Comparison of ENCODE assay signal across 8 mouse cellular contexts in genomic region chr7:127936216-127936884, GRCm38 (mm10). TPM values are rescaled to one million over a fixed set of nuclear protein-coding genes. Genes with fewer than 3 reads are reported as not detected.
A peak's percentile ranks its signal among the peaks of the same experiment; 100 is the strongest.
DNase-seq lines count a peak whose midpoint lies in the region; ATAC-seq and TF ChIP-seq lines count a peak whose summit lies in the region.

No protein-coding gene starts in this region.

- 58% methylated on average over 18 of the region's 18 CpGs for WGBS in embryonic facial prominence, embryonic 12.5 days
- WGBS in hindbrain, postnatal 0 days: 53% methylated on average over 18 of the region's 18 CpGs

- H3K79me2 ChIP-seq in myocyte (ENCODE audit: control insufficient read depth, insufficient read depth): no peaks in the 10 kb centered on the region

- H3K36me3 ChIP-seq in embryonic facial prominence, embryonic 12.5 days: no peaks in the 10 kb centered on the region
- no peaks in the 10 kb centered on the region for H3K36me3 ChIP-seq in hindbrain, postnatal 0 days (ENCODE audit: insufficient read depth, low read length)
- H3K36me3 ChIP-seq in myocyte (ENCODE audit: control insufficient read depth, insufficient read depth): no peaks in the 10 kb centered on the region

- peak overlapping the region; percentile 95 for H3K27ac ChIP-seq in layer of hippocampus, adult 2 months
- H3K27ac ChIP-seq in embryonic facial prominence, embryonic 12.5 days: no peak overlapping the region
- peak overlapping the region; percentile 84 for H3K27ac ChIP-seq in hindbrain, postnatal 0 days

- H3ac ChIP-seq in myocyte (ENCODE audit: control insufficient read depth, insufficient read length): peak overlapping the region; percentile 53

- no peaks in the 10 kb centered on the region for H3K9me3 ChIP-seq in embryonic facial prominence, embryonic 12.5 days
- H3K9me3 ChIP-seq in hindbrain, postnatal 0 days (ENCODE audit: low read length): no peaks in the 10 kb centered on the region

- peaks cover 34% of the 10 kb centered on the region for H3K4me1 ChIP-seq in embryonic facial prominence, embryonic 12.5 days
- no peaks in the 10 kb centered on the region for H3K4me1 ChIP-seq in hindbrain, postnatal 0 days (ENCODE audit: insufficient read depth, low read length)

- H3K9ac ChIP-seq in embryonic facial prominence, embryonic 12.5 days: peak overlapping the region; percentile 73
- H3K9ac ChIP-seq in hindbrain, postnatal 0 days (replicated peaks; ENCODE audit: low read length): peak overlapping the region; percentile 81

- DNase-seq in layer of hippocampus, adult 2 months (ENCODE audit: low spot score in 2 of 2): no peak
- DNase-seq in layer of hippocampus, adult 9-11 months: no peak
- no peak for DNase-seq in hindbrain, postnatal 0 days (ENCODE audit: low spot score)
- no peak for DNase-seq in kidney, postnatal 14 days

- ATAC-seq in embryonic facial prominence, embryonic 12.5 days (ENCODE audit: insufficient number of reproducible peaks, insufficient read depth, low FRiP score, low TSS enrichment): no peak
- ATAC-seq in hindbrain, postnatal 0 days: peak; percentile 18; the same call in 1 of the 2 replicates
- ATAC-seq in erythroid progenitor cell, adult 5-6 weeks (replicated peaks; ENCODE audit: low FRiP score, poor library complexity, severe bottlenecking): no peak
- ATAC-seq in granulocyte monocyte progenitor cell, adult 5-6 weeks (replicated peaks; ENCODE audit: poor library complexity, severe bottlenecking): no peak

- no peak for TF ChIP-seq POLR2A in myocyte (IDR thresholded peaks at IDR 0.05; ENCODE audit: insufficient read length, low read depth)

- peak overlapping the region; percentile 81 for H3K4me3 ChIP-seq in layer of hippocampus, adult 2 months
- H3K4me3 ChIP-seq in embryonic facial prominence, embryonic 12.5 days: peak overlapping the region; percentile 65
- H3K4me3 ChIP-seq in hindbrain, postnatal 0 days (ENCODE audit: low read length): peak overlapping the region; percentile 63
- H3K4me3 ChIP-seq in myocyte: peak overlapping the region; percentile 27

- H3K27me3 ChIP-seq in embryonic facial prominence, embryonic 12.5 days: no peaks in the 10 kb centered on the region
- H3K27me3 ChIP-seq in hindbrain, postnatal 0 days (ENCODE audit: insufficient read depth, low read length): no peaks in the 10 kb centered on the region
- H3K27me3 ChIP-seq in myocyte (ENCODE audit: control insufficient read depth, insufficient read depth, insufficient read length): no peaks in the 10 kb centered on the region

- TF ChIP-seq CTCF in layer of hippocampus, adult 2 months (conservative IDR thresholded peaks at IDR 0.05): no peak
- no peak for TF ChIP-seq CTCF in hindbrain, postnatal 0 days (IDR thresholded peaks at IDR 0.05; ENCODE audit: low read depth)

- peak overlapping the region; percentile 93 for H3K4me2 ChIP-seq in embryonic facial prominence, embryonic 12.5 days (replicated peaks)
- peak overlapping the region; percentile 80 for H3K4me2 ChIP-seq in hindbrain, postnatal 0 days (ENCODE audit: low read depth, low read length)
- H3K4me2 ChIP-seq in myocyte (ENCODE audit: low read depth): peak overlapping the region; percentile 93

TF ChIP-seq in myocyte, 11 proteins besides CTCF, POLR2A, EP300 and RAD21:
- no peak for TF ChIP-seq TCF12 (IDR thresholded peaks at IDR 0.05; ENCODE audit: insufficient read depth, poor library complexity, severe bottlenecking)

RNA-seq across cellular contexts. Expression of gene Prss8, which starts 6.4 kb away (rescaled TPM):
- total RNA-seq in layer of hippocampus, adult 2 months (2021): under 1 TPM; 0.20 to 0.66 TPM
- polyA plus RNA-seq in embryonic facial prominence, embryonic 12.5 days (2016; fragmentation: Nextera tagmentation; extraction: Ambion mirVana): 8.3 and 8.4 TPM in 2 replicates
- total RNA-seq in hindbrain, postnatal 0 days (2014; rRNA removed): 0.26 and 0.32 TPM in 2 replicates
- polyA plus RNA-seq in hindbrain, postnatal 0 days (2015; fragmentation: Nextera tagmentation; extraction: Ambion mirVana): 0.35 and 0.44 TPM in 2 replicates
- 0.06 TPM for polyA plus RNA-seq in myocyte (2012; fragmentation: generic; extraction: Trizol)
- not detected in 2 replicates for total RNA-seq in erythroid progenitor cell, adult 5-6 weeks (2015; ENCODE audit: low replicate concordance)
- not detected in 2 replicates for total RNA-seq in erythroid progenitor cell, adult 5-6 weeks (2017; ENCODE audit: low replicate concordance)
- total RNA-seq in granulocyte monocyte progenitor cell, adult 5-6 weeks (2014; fragmentation: Nextera tagmentation): not detected in 2 replicates
- total RNA-seq in granulocyte monocyte progenitor cell, adult 5-6 weeks (2017): 0.52 TPM in 1 of 2 replicates, not detected in the other

RNA-seq across cellular contexts. Expression of gene Prss36, which starts 10.2 kb away (rescaled TPM):
- total RNA-seq in layer of hippocampus, adult 2 months (2021): 10 to 100 TPM in 1 of 2 experiments, 1 to 10 TPM in 1; 9.7 to 10.6 TPM
- polyA plus RNA-seq in embryonic facial prominence, embryonic 12.5 days (2016; fragmentation: Nextera tagmentation; extraction: Ambion mirVana): 10.5 and 11.2 TPM in 2 replicates
- total RNA-seq in hindbrain, postnatal 0 days (2014; rRNA removed): 17.0 and 19.9 TPM in 2 replicates
- 16.5 and 17.3 TPM in 2 replicates for polyA plus RNA-seq in hindbrain, postnatal 0 days (2015; fragmentation: Nextera tagmentation; extraction: Ambion mirVana)
- 10.6 TPM for polyA plus RNA-seq in myocyte (2012; fragmentation: generic; extraction: Trizol)
- 3.8 TPM in 1 of 2 replicates, not detected in the other for total RNA-seq in erythroid progenitor cell, adult 5-6 weeks (2015; ENCODE audit: low replicate concordance)
- total RNA-seq in erythroid progenitor cell, adult 5-6 weeks (2017; ENCODE audit: low replicate concordance): not detected in 2 replicates
- total RNA-seq in granulocyte monocyte progenitor cell, adult 5-6 weeks (2014; fragmentation: Nextera tagmentation): 0.92 and 7.3 TPM in 2 replicates
- 0.90 and 3.3 TPM in 2 replicates for total RNA-seq in granulocyte monocyte progenitor cell, adult 5-6 weeks (2017)

RNA-seq across cellular contexts. Expression of gene Kat8, which starts 24.0 kb away (rescaled TPM):
- total RNA-seq in layer of hippocampus, adult 2 months (2021): 10 to 100 TPM; 31.7 to 34.3 TPM
- polyA plus RNA-seq in embryonic facial prominence, embryonic 12.5 days (2016; fragmentation: Nextera tagmentation; extraction: Ambion mirVana): 50.9 and 53.7 TPM in 2 replicates
- 24.9 and 33.5 TPM in 2 replicates for total RNA-seq in hindbrain, postnatal 0 days (2014; rRNA removed)
- polyA plus RNA-seq in hindbrain, postnatal 0 days (2015; fragmentation: Nextera tagmentation; extraction: Ambion mirVana): 30.1 and 33.9 TPM in 2 replicates
- 26.4 TPM for polyA plus RNA-seq in myocyte (2012; fragmentation: generic; extraction: Trizol)
- total RNA-seq in erythroid progenitor cell, adult 5-6 weeks (2015; ENCODE audit: low replicate concordance): 8.0 and 18.0 TPM in 2 replicates
- total RNA-seq in erythroid progenitor cell, adult 5-6 weeks (2017; ENCODE audit: low replicate concordance): 12.9 and 16.7 TPM in 2 replicates
- 20.4 and 25.0 TPM in 2 replicates for total RNA-seq in granulocyte monocyte progenitor cell, adult 5-6 weeks (2014; fragmentation: Nextera tagmentation)
- total RNA-seq in granulocyte monocyte progenitor cell, adult 5-6 weeks (2017): 18.1 and 21.0 TPM in 2 replicates

RNA-seq across cellular contexts. Expression of gene Fus, which starts 30.9 kb away (rescaled TPM):
- total RNA-seq in layer of hippocampus, adult 2 months (2021): 100 to 1,000 TPM; 345 to 392 TPM
- polyA plus RNA-seq in embryonic facial prominence, embryonic 12.5 days (2016; fragmentation: Nextera tagmentation; extraction: Ambion mirVana): 582 and 594 TPM in 2 replicates
- total RNA-seq in hindbrain, postnatal 0 days (2014; rRNA removed): 34.4 and 45.0 TPM in 2 replicates
- polyA plus RNA-seq in hindbrain, postnatal 0 days (2015; fragmentation: Nextera tagmentation; extraction: Ambion mirVana): 281 and 299 TPM in 2 replicates
- polyA plus RNA-seq in myocyte (2012; fragmentation: generic; extraction: Trizol): 231 TPM
- 125 and 187 TPM in 2 replicates for total RNA-seq in erythroid progenitor cell, adult 5-6 weeks (2015; ENCODE audit: low replicate concordance)
- total RNA-seq in erythroid progenitor cell, adult 5-6 weeks (2017; ENCODE audit: low replicate concordance): 81.2 and 118 TPM in 2 replicates
- 319 and 323 TPM in 2 replicates for total RNA-seq in granulocyte monocyte progenitor cell, adult 5-6 weeks (2014; fragmentation: Nextera tagmentation)
- 60.8 and 62.2 TPM in 2 replicates for total RNA-seq in granulocyte monocyte progenitor cell, adult 5-6 weeks (2017)

RNA-seq across cellular contexts. Expression of gene Bckdk, which starts 32.5 kb away (rescaled TPM):
- total RNA-seq in layer of hippocampus, adult 2 months (2021): 10 to 100 TPM; 36.9 to 41.7 TPM
- polyA plus RNA-seq in embryonic facial prominence, embryonic 12.5 days (2016; fragmentation: Nextera tagmentation; extraction: Ambion mirVana): 86.9 and 88.2 TPM in 2 replicates
- total RNA-seq in hindbrain, postnatal 0 days (2014; rRNA removed): 44.3 and 55.0 TPM in 2 replicates
- polyA plus RNA-seq in hindbrain, postnatal 0 days (2015; fragmentation: Nextera tagmentation; extraction: Ambion mirVana): 61.5 and 63.5 TPM in 2 replicates
- polyA plus RNA-seq in myocyte (2012; fragmentation: generic; extraction: Trizol): 53.2 TPM
- total RNA-seq in erythroid progenitor cell, adult 5-6 weeks (2015; ENCODE audit: low replicate concordance): 39.3 and 58.7 TPM in 2 replicates
- total RNA-seq in erythroid progenitor cell, adult 5-6 weeks (2017; ENCODE audit: low replicate concordance): 9.7 and 17.3 TPM in 2 replicates
- 63.3 and 78.0 TPM in 2 replicates for total RNA-seq in granulocyte monocyte progenitor cell, adult 5-6 weeks (2014; fragmentation: Nextera tagmentation)
- total RNA-seq in granulocyte monocyte progenitor cell, adult 5-6 weeks (2017): 38.6 and 50.5 TPM in 2 replicates

Comparison
In these comparisons a context has a peak if more than half of its experiments do, and no peak if none do; other contexts are left out.
1. H3K4me3 ChIP-seq: peak in every context shown above with its lines; median percentile 81 in layer of hippocampus, adult 2 months; 65 in embryonic facial prominence, embryonic 12.5 days; 63 in hindbrain, postnatal 0 days; 27 in myocyte.